Mouse (Mus musculus) spleen, adult 2 months (tissue): Measurements from ENCODE around the gene Mpped2. TPM values are rescaled to one million over a fixed set of nuclear protein-coding genes. Genes with fewer than 3 reads are reported as not detected.

Experiments
- DNase-seq, 2 experiments: peaks; one replicate each; pipeline versions ENCODE4 v3.0.0 to v3.0.0-alpha.2; 2012 to 2021; ENCODE audit warnings: low spot score in 2 of 2, low read depth in 1 of 2
- H3K27ac ChIP-seq: fragments of 200-500 bp; 2 replicates; pipeline ENCODE4 v1.5.1; 2012; ENCODE audit warnings: low read length, inconsistent platforms; ENCODE audit not compliant: insufficient read depth
- H3K27me3 ChIP-seq: fragments of 200-500 bp; 2 replicates; pipeline ENCODE4 v1.6.1; 2012; ENCODE audit warnings: mild to moderate bottlenecking, moderate library complexity, low read length, inconsistent platforms; ENCODE audit not compliant: control insufficient read depth, insufficient read depth
- H3K36me3 ChIP-seq: fragments of 200-500 bp; 2 replicates; pipeline ENCODE4 v1.6.1; 2012; ENCODE audit warnings: mild to moderate bottlenecking, low read length, inconsistent platforms; ENCODE audit not compliant: control insufficient read depth, insufficient read depth
- H3K4me1 ChIP-seq: fragments of 200-500 bp; 2 replicates; pipeline ENCODE4 v1.6.1; 2011; ENCODE audit warnings: inconsistent platforms; ENCODE audit not compliant: control insufficient read depth, insufficient read depth, insufficient read length
- H3K4me3 ChIP-seq: fragments of 200-500 bp; 2 replicates; pipeline ENCODE4 v1.5.1; 2011; ENCODE audit warnings: mild to moderate bottlenecking, inconsistent platforms; ENCODE audit not compliant: insufficient read depth, insufficient read length; ENCODE audit errors: extremely low read depth
- CTCF ChIP-seq: fragments of 200-500 bp; IDR thresholded peaks from 2 replicates; pipeline ENCODE4 v1.5.1; 2011; ENCODE audit warnings: mild to moderate bottlenecking, inconsistent platforms; ENCODE audit not compliant: insufficient read depth, insufficient read length, insufficient replicate concordance; ENCODE audit errors: extremely low read depth
- POLR2A ChIP-seq: fragments of 200-500 bp; IDR thresholded peaks from 2 replicates; pipeline ENCODE4 v1.6.1; 2011; ENCODE audit warnings: low read depth, low read length, inconsistent platforms
- WGBS: fragments of 180-500 bp; shearing (Covaris S2); methylation state at CpG from one replicate; pipeline ENCODE4 v1.1.7; 2018; 5-methylcytosine and 5-hydroxymethylcytosine counted together
- polyA plus RNA-seq: library from polyadenylated mRNA; depleted of rRNA; stranded (reverse); fragments of >200 nt; gene quantifications from 2 replicates; pipeline ENCODE4 v1.2.3, GENCODE M21; 2012

Mpped2 gene
- polyA plus RNA-seq, 1 experiment, result 0.02 TPM

- 89% methylated on average over 6 of the region's 6 CpGs for WGBS
- no peak overlapping the region for H3K27ac ChIP-seq
- H3K27me3 ChIP-seq, result no peaks in the 10 kb centered on the region
- no peak for DNase-seq
- H3K36me3 ChIP-seq, result no peaks in the 10 kb centered on the region
- H3K4me1 ChIP-seq, result no peaks in the 10 kb centered on the region
- TF ChIP-seq CTCF (no peak), POLR2A (no peak)
- no peak overlapping the region for H3K4me3 ChIP-seq
These were observed 218.9 kb downstream of the Mpped2 start for GRCm38 (mm10) chr2:106911951-106912480.
